Mouse (Mus musculus): ENCODE measurements around the gene Sema4b.

DNA sequence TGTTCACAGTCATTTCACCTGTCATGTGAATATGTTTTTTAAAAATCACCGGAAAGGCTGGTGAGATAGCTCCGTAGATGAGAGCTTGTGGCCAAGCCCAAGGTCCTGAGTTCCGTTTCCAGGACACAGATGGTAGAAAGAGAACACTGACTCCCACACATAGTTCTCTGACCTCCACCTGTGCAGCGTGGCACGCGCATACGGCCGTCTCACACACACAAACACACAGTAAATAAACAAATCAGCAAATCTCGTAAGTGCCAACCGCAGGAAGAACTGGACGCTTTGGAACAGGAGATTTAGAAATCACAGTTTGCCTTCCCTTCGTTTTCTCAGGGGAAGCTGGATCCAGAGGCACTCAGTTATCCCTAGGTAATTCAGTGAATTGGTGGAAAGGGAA, 860 bp downstream of the Sema4b start:
- TF ChIP-seq ETS1 (conservative IDR thresholded peaks at IDR 0.05; ENCODE audit: low read depth, low read length) (no peak), POLR2A (IDR thresholded peaks at IDR 0.05; ENCODE audit: low read depth, low read length) (no peak), RAD21 (IDR thresholded peaks at IDR 0.05; ENCODE audit: low read depth, low read length) (no peak), USF1 (IDR thresholded peaks at IDR 0.05; ENCODE audit: low read depth, low read length) (no peak), CTCF (conservative IDR thresholded peaks at IDR 0.05 in 1 of 2, IDR thresholded peaks at IDR 0.05 in 1 of 2; ENCODE audit: low read depth in 2 of 2, low read length in 2 of 2) (no peak)
